Mouse (Mus musculus): Measurements from ENCODE around the gene Lilra5. TPM values are rescaled to one million over a fixed set of nuclear protein-coding genes. Genes with fewer than 3 reads are reported as not detected.

Gene Lilra5
- total RNA-seq, 2 experiments from 2014 or later, result 0.14 TPM; not detected in 1

DNA sequence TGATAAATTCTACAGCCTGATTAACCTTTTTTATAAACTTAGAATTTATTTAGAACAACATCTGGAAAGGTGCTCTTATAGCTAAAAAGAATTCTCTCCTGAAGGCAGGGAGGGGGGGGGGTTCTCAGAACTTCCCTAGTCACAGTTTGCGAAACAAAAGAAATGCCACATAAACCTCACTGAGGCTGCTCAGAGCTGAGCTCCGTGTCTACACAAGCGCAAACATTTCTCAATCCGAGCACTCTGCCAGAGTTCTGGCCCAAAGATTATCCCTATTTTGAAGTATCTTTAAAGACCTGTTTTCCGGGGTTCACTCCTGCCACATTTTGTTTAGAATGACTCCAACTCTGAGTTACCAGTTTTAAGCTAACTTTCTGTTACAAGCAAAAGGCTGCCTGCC is 55.1 kb downstream of the Lilra5 start:
- Histone ChIP-seq H3K4me3 (no peak overlapping the region), H3K27ac (no peak overlapping the region)
- intact Hi-C loops (cut with DNase I), result no loop called here
- TF ChIP-seq CTCF (IDR thresholded peaks at IDR 0.05), result no peak
- no peak for DNase-seq

Other genes starting within 250 kb of the Lilra5 start
- gene Lair1, start 174.6 kb upstream of the Lilra5 start, total RNA-seq (2021), result under 1 TPM; 0.25 to 0.48 TPM
- gene Ttyh1, start 118.3 kb upstream of the Lilra5 start, total RNA-seq (2021), result 1 to 10 TPM; 1.8 to 4.7 TPM
- gene Leng8, start 100.7 kb upstream of the Lilra5 start, total RNA-seq (2021), result 10 to 100 TPM; 44.5 to 45.4 TPM
- gene Leng9, start 87.4 kb upstream of the Lilra5 start, total RNA-seq (2021), result 1 to 10 TPM; 2.1 to 2.2 TPM
- gene Cdc42ep5, start 72.9 kb upstream of the Lilra5 start, total RNA-seq (2021), result 1 to 10 TPM; 1.4 to 2.0 TPM
- not detected for gene Ncr1, start 100.0 kb downstream of the Lilra5 start, total RNA-seq (2021)
- gene Gp6, start 160.0 kb downstream of the Lilra5 start, total RNA-seq (2021), result not detected
- gene Rdh13, start 207.9 kb downstream of the Lilra5 start, total RNA-seq (2021), result 10 to 100 TPM; 12.1 to 17.2 TPM
- 1 to 10 TPM; 1.5 to 3.7 TPM for gene Eps8l1, start 222.9 kb downstream of the Lilra5 start, total RNA-seq (2021)